Mouse (Mus musculus) cerebellum, adult 18-20 months (tissue): ENCODE measurements around the gene Gm6583.
"Not testable (repeated sequence)": the region's sequence is repeated elsewhere in the genome, so short reads cannot be mapped to it uniquely, and the experiment has no call there.

ENCODE experiments used
- DNase-seq, 2 experiments: peaks; one replicate each; pipeline ENCODE4 v3.0.0; 2021

Gene Gm6583

DNA sequence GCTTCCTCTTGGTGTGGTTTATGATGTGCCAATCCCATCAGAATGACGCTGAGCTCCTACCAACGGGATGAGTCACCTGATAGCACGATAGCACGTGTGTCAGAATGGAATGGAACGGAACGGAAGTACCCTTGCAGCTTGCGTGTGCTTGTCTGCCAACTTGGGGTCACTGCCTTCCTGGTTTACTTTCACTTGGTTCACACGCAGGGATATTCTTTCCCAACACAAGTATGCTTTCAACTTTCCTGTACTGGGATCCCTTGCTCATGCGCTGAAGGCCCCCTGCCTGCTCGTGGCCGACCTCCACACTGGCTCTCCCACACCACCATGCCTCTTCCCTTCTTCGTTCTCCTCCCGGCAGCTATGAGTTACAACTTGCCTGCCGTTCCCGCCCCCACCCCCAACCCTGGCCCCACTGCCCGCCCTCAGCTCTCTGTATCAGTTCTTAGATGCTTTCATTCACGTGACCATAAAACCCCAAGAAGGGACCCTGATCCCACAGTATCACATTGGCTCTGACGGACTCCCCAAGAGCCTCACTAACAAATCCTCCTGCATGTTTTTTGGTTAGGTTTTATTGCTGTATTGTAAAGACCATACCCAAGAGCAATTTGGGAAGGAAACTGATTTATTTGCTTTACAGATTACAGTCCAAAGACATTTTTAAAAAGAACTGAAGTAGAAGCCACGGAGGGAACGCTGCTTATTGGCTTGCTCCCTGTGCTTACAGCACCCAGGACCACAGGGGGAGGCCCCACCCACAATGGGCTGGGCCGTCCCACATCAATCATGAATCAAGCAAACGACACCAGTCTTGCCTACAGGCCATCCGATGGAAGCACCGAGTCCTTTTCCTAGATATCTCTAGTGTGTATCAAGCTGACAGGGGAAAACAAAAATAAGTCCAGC is 30.9 kb downstream of the Gm6583 start:
- DNase-seq = no peak

DNA sequence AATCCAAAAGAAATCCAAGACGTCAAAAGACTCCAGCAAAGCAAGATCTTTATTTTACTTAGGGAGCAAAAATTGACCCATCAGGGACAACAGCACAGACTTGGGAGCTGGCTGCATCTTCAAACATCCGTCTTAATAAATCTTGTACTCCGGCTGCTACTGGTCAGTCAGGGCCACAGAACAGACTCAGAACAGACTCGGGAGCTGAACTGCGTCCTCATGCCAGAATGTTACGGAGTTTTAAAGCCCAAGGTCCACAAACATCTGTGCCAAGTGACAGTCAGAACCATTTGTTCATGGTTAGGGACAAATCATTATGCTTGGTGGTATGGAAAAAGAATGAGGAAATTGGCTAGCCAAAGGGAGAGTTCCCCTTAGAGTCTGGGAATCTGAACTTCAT is 32.6 kb downstream of the Gm6583 start:
- no peak for DNase-seq

DNA sequence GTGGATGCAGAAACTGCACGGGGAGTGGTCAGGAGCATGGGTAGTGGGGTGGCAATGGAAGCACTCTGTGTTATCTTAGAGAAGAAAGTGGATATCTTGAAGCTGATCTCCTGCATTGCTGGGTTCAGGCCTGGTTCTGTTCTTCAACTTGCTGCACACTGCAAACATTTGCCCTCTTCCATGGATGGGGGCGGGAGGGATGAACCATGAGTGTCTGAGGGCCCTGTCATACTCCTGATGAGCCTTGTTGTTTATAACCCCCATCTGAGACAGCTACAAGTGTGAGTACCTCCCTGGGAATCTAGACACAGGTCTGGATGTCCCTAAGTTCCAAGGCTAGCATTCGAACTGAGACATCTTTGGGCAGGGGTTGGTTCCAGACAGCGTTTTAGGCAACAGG is 34.5 kb downstream of the Gm6583 start:
- DNase-seq = no peak

- peak; percentile 57 to 60 for DNase-seq
These were observed 34.9 kb downstream of the Gm6583 start for GRCm38 (mm10) chr5:112320936-112321335.

GRCm38 (mm10) chr5:112320379-112320778 is 35.5 kb downstream of the Gm6583 start:
- no peak for DNase-seq

DNA sequence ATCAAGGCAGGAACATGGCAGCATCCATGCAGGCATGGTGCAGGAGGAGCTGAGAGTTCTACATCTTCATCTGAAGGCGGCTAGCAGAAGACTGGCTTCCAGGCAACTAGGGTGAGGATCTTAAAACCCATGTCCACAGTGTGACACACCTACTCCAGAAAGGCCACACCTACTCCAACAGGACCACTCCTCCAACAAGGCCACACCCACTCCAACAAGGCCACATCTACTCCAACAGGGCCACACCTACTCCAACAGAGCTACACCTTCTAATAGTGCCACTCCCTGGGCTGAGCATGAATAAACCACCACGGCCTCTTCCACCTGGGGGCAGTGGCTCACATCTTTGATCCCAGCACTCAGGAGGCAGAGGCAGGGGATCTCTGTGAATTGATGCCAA is 36.5 kb downstream of the Gm6583 start:
- DNase-seq = not testable (repeated sequence)

DNA sequence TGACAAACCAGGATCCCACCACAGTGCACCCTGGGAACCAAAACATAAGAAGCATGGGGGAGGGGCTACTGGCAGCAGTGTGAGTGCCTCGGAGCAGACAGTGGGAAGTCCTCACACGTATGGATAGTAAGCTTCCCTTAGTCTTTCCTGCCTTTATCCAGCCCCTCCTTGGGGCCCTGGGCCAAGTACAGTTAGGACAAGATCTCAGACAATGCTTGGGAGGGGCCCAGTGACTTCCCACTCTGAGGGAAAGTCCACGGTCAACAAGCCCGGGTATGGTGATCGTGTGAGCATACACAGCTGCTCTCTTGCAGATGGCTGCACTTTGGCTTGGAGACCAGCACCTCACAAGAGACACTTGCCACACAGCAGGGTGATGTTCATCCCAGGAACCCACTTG is 38.5 kb downstream of the Gm6583 start:
- no peak for DNase-seq

- no peak for DNase-seq
These were observed 39.4 kb downstream of the Gm6583 start for GRCm38 (mm10) chr5:112316468-112316867.

- DNase-seq = no peak
These were observed 42.5 kb downstream of the Gm6583 start for GRCm38 (mm10) chr5:112313222-112313885.

GRCm38 (mm10) chr5:112305842-112306241 is 50.0 kb downstream of the Gm6583 start:
- no peak for DNase-seq
